Mouse (Mus musculus) ES-Bruce4 (cell line): ENCODE results near the gene Teddm1a. TPM values are rescaled to one million over a fixed set of nuclear protein-coding genes. Genes with fewer than 3 reads are reported as not detected.

Source experiments
- H3K27ac ChIP-seq: 2 replicates; pipeline ENCODE4 v1.5.1; 2012; ENCODE audit warnings: low read length, inconsistent platforms; ENCODE audit not compliant: insufficient read depth
- H3K27me3 ChIP-seq: 2 replicates; pipeline ENCODE4 v1.6.1; 2012; ENCODE audit warnings: mild to moderate bottlenecking, low read length, inconsistent platforms; ENCODE audit not compliant: control insufficient read depth, poor library complexity, insufficient read depth, severe bottlenecking
- H3K36me3 ChIP-seq: 2 replicates; pipeline ENCODE4 v1.6.1; 2012; ENCODE audit warnings: inconsistent platforms, mild to moderate bottlenecking, low read length, moderate library complexity; ENCODE audit not compliant: control insufficient read depth, poor library complexity, insufficient read depth, severe bottlenecking
- H3K4me1 ChIP-seq: one replicate; pipeline ENCODE4 v1.8.1; 2011; ENCODE audit warnings: low read length; ENCODE audit not compliant: control insufficient read depth, insufficient read depth
- H3K4me3 ChIP-seq: 2 replicates; pipeline ENCODE4 v1.5.1; 2011; ENCODE audit warnings: low read depth, mild to moderate bottlenecking, low read length
- H3K9ac ChIP-seq: 2 replicates; pipeline ENCODE4 v1.6.1; 2012; ENCODE audit warnings: low read depth, mild to moderate bottlenecking, inconsistent platforms; ENCODE audit not compliant: poor library complexity, severe bottlenecking
- H3K9me3 ChIP-seq: replicated peaks from 2 replicates; pipeline ENCODE4 v1.6.1; 2012; ENCODE audit warnings: mild to moderate bottlenecking, low read length, inconsistent platforms; ENCODE audit not compliant: control insufficient read depth, poor library complexity, insufficient read depth, severe bottlenecking
- CTCF ChIP-seq: IDR thresholded peaks from one replicate; pipeline ENCODE4 v1.8.1; 2011; ENCODE audit warnings: low read depth, low read length
- EP300 ChIP-seq: IDR thresholded peaks from 2 replicates; pipeline ENCODE4 v1.6.1; 2011; ENCODE audit warnings: low read depth, low read length; ENCODE audit not compliant: insufficient read depth
- POLR2A ChIP-seq: IDR thresholded peaks from one replicate; pipeline ENCODE4 v1.8.1; 2011; ENCODE audit warnings: low read length; ENCODE audit not compliant: insufficient read depth
- polyA plus RNA-seq: library from polyadenylated mRNA; stranded (reverse); fragments of >200 nt; gene quantifications from 2 replicates; pipeline ENCODE4 v1.2.4, GENCODE M21; 2011; ENCODE audit warnings: low read depth; ENCODE audit not compliant: missing spikeins, insufficient read depth, insufficient read length

The Teddm1a gene
- polyA plus RNA-seq, 1 experiment: not detected

GRCm38 (mm10) chr1:153909213-153909962, 17.8 kb downstream of the Teddm1a start:
- Histone ChIP-seq H3K9me3 (peaks cover 2% of the 10 kb centered on the region), H3K4me3 (no peak overlapping the region), H3K36me3 (peaks cover 59% of the 10 kb centered on the region), H3K27me3 (no peaks in the 10 kb centered on the region), H3K27ac (no peak overlapping the region), H3K9ac (no peak overlapping the region), H3K4me1 (no peaks in the 10 kb centered on the region)
- no peak for TF ChIP-seq EP300
- no peak for TF ChIP-seq CTCF
- TF ChIP-seq POLR2A: no peak

- Histone ChIP-seq H3K9me3 (peaks cover 2% of the 10 kb centered on the region), H3K4me1 (no peaks in the 10 kb centered on the region), H3K36me3 (peaks cover 54% of the 10 kb centered on the region), H3K4me3 (no peak overlapping the region), H3K27ac (no peak overlapping the region), H3K27me3 (no peaks in the 10 kb centered on the region), H3K9ac (no peak overlapping the region)
- no peak for TF ChIP-seq CTCF
- TF ChIP-seq POLR2A: no peak
- no peak for TF ChIP-seq EP300
Measured at GRCm38 (mm10) chr1:153909963-153910291, 18.4 kb downstream of the Teddm1a start.

- Histone ChIP-seq H3K36me3 (peaks cover 49% of the 10 kb centered on the region), H3K9ac (no peak overlapping the region)
Measured at GRCm38 (mm10) chr1:153910423-153910822, 18.9 kb downstream of the Teddm1a start.

GRCm38 (mm10) chr1:153911276-153911795, 19.8 kb downstream of the Teddm1a start:
- Histone ChIP-seq H3K9me3 (peaks cover 2% of the 10 kb centered on the region), H3K36me3 (peaks cover 42% of the 10 kb centered on the region)

More at GRCm38 (mm10) chr1:153910423-153910822, 18.9 kb downstream of the Teddm1a start:
- Histone ChIP-seq H3K4me3 (no peak overlapping the region), H3K27me3 (no peaks in the 10 kb centered on the region), H3K27ac (no peak overlapping the region), H3K9me3 (peaks cover 2% of the 10 kb centered on the region), H3K4me1 (no peaks in the 10 kb centered on the region)
- TF ChIP-seq CTCF (no peak), POLR2A (no peak), EP300 (no peak)

GRCm38 (mm10) chr1:153913869-153914268, 22.3 kb downstream of the Teddm1a start:
- Histone ChIP-seq H3K4me3 (no peak overlapping the region), H3K9ac (no peak overlapping the region), H3K9me3 (no peaks in the 10 kb centered on the region; the same call in 1 of the 2 replicates), H3K4me1 (no peaks in the 10 kb centered on the region), H3K27ac (no peak overlapping the region), H3K27me3 (no peaks in the 10 kb centered on the region), H3K36me3 (peaks cover 17% of the 10 kb centered on the region)
- TF ChIP-seq POLR2A: no peak
- TF ChIP-seq CTCF: no peak
- TF ChIP-seq EP300: no peak

More at GRCm38 (mm10) chr1:153911276-153911795, 19.8 kb downstream of the Teddm1a start:
- no peak overlapping the region for H3K9ac ChIP-seq
- no peak overlapping the region for H3K4me3 ChIP-seq
- H3K27ac ChIP-seq: no peak overlapping the region
- no peaks in the 10 kb centered on the region for H3K4me1 ChIP-seq
- no peaks in the 10 kb centered on the region for H3K27me3 ChIP-seq
- TF ChIP-seq EP300: no peak
- TF ChIP-seq POLR2A: no peak
- no peak for TF ChIP-seq CTCF

GRCm38 (mm10) chr1:153918521-153919206, 27.1 kb downstream of the Teddm1a start:
- Histone ChIP-seq H3K9ac (no peak overlapping the region), H3K36me3 (no peaks in the 10 kb centered on the region), H3K4me1 (no peaks in the 10 kb centered on the region), H3K4me3 (no peak overlapping the region), H3K27ac (no peak overlapping the region), H3K27me3 (no peaks in the 10 kb centered on the region), H3K9me3 (no peaks in the 10 kb centered on the region; the same call in 1 of the 2 replicates)
- TF ChIP-seq EP300: no peak
- no peak for TF ChIP-seq POLR2A
- no peak for TF ChIP-seq CTCF
